Mouse (Mus musculus): ENCODE data around the gene Gm20696. TPM values are rescaled to one million over a fixed set of nuclear protein-coding genes. Genes with fewer than 3 reads are reported as not detected.
A peak's percentile ranks its signal among the peaks of the same experiment; 100 is the strongest.

The Gm20696 gene
- polyA plus RNA-seq, 1 experiment from 2014 or later = 7.5 TPM

GRCm38 (mm10) chr6:99652341-99652740, 14.3 kb downstream of the Gm20696 start:
- H3K4me3 ChIP-seq (ENCODE audit: low read length) = no peak overlapping the region
- H3K4me1 ChIP-seq (ENCODE audit: control insufficient read depth, insufficient read depth, low read length) = no peaks in the 10 kb centered on the region
- H3K4me2 ChIP-seq (replicated peaks; ENCODE audit: low read depth, low read length) = no peak overlapping the region
- whole genome bisulfite sequencing = 78% methylated on average over 2 of the region's 2 CpGs
- H3K9ac ChIP-seq (ENCODE audit: low read depth, low read length) = no peak overlapping the region; the same call in 1 of the 2 replicates
- no peaks in the 10 kb centered on the region for H3K36me3 ChIP-seq (ENCODE audit: control insufficient read depth, insufficient read depth, low read length)
- H3K27me3 ChIP-seq (ENCODE audit: control insufficient read depth, insufficient read depth, low read length) = no peaks in the 10 kb centered on the region
- H3K9me3 ChIP-seq (ENCODE audit: control insufficient read depth, low read length) = no peaks in the 10 kb centered on the region
- H3K27ac ChIP-seq (ENCODE audit: low read depth, low read length) = no peak overlapping the region
- no peak for ATAC-seq (ENCODE audit: low FRiP score, low TSS enrichment)

DNA sequence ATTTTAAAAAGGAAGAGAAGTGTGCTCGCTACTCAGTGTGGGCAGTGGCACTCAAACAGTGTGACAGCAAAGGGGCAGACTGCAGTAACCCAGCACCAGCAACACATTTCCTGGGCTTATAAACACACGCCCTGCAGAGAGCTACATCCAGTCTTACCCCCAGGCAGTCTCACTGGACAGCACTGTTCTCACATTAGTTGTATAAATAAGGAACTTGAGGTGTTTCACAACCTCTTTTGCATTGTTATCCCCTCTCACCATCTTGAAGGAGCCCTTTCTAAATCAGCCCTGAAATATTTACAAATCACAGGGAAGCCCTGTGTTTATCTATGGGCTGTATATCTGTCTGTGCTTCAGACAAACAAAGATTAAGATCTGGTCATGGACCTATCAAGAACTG, 17.3 kb downstream of the Gm20696 start:
- ATAC-seq (ENCODE audit: low FRiP score, low TSS enrichment) = no peak
- peaks cover 6% of the 10 kb centered on the region; the same call in 1 of the 2 replicates for H3K4me1 ChIP-seq (ENCODE audit: control insufficient read depth, insufficient read depth, low read length)
- no peak overlapping the region for H3K4me3 ChIP-seq (ENCODE audit: low read length)
- no peaks in the 10 kb centered on the region for H3K36me3 ChIP-seq (ENCODE audit: control insufficient read depth, insufficient read depth, low read length)
- WGBS = 56% methylated on average over 2 of the region's 2 CpGs
- H3K27ac ChIP-seq (ENCODE audit: low read depth, low read length) = no peak overlapping the region
- H3K4me2 ChIP-seq (replicated peaks; ENCODE audit: low read depth, low read length) = no peak overlapping the region
- no peak overlapping the region; the same call in 1 of the 2 replicates for H3K9ac ChIP-seq (ENCODE audit: low read depth, low read length)
- no peaks in the 10 kb centered on the region for H3K27me3 ChIP-seq (ENCODE audit: control insufficient read depth, insufficient read depth, low read length)
- no peaks in the 10 kb centered on the region; the same call in 1 of the 2 replicates for H3K9me3 ChIP-seq (ENCODE audit: control insufficient read depth, low read length)

DNA sequence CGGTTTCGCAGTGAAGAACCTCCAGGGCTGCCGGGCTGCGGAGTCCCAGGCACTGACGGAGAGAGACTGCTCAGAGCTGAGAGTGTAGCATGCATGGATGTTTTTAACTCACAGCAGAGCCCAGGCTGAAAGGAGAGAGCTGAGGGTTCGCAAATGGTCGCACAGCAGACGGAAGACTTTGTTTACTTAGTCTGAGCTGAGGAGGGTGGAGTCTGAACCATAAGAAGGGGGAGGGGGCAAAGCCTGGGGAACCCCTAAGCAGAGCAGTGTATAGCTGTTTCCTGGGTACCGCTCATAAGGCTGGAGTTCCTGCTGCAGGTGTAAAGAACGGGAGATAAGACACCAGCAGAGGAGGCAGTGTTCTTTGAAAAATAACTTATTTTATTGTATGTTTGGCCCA, 20.3 kb downstream of the Gm20696 start:
- H3K4me2 ChIP-seq (replicated peaks; ENCODE audit: low read depth, low read length) = 0 out of 2 replicates have a peak overlapping the region, but pooled peaks have one; percentile 12
- peaks cover 13% of the 10 kb centered on the region; the same call in 1 of the 2 replicates for H3K4me1 ChIP-seq (ENCODE audit: control insufficient read depth, insufficient read depth, low read length)
- H3K4me3 ChIP-seq (ENCODE audit: low read length) = no peak overlapping the region
- WGBS = 40% methylated on average over 10 of the region's 10 CpGs
- H3K9me3 ChIP-seq (ENCODE audit: control insufficient read depth, low read length) = no peaks in the 10 kb centered on the region; the same call in 1 of the 2 replicates
- no peak overlapping the region for H3K9ac ChIP-seq (ENCODE audit: low read depth, low read length)
- H3K27me3 ChIP-seq (ENCODE audit: control insufficient read depth, insufficient read depth, low read length) = no peaks in the 10 kb centered on the region
- H3K27ac ChIP-seq (ENCODE audit: low read depth, low read length) = no peak overlapping the region
- H3K36me3 ChIP-seq (ENCODE audit: control insufficient read depth, insufficient read depth, low read length) = no peaks in the 10 kb centered on the region
- peak; percentile 65; the same call in 1 of the 2 replicates for ATAC-seq (ENCODE audit: low FRiP score, low TSS enrichment)

DNA sequence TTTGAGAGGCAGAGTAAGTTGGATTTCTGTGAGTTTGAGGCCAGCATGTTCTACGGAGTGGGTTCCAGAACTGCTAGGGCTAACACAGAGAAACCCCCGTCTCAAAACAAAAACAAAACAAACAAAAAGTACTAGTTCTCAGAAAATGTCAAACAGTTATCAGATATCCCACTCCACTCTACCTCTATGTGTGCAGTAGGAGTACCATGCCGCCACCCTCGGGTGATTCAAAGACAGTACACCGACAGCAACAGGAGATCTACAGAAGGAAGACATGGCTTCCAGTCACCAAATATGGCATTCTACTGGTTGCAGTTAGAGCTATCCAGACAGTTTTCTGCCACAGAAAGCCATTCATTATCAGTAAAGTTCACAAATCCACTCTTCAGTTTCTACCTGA, 21.7 kb downstream of the Gm20696 start:
- H3K27ac ChIP-seq (ENCODE audit: low read depth, low read length) = no peak overlapping the region
- WGBS = 71% methylated on average over 5 of the region's 5 CpGs

GRCm38 (mm10) chr6:99644386-99644785, 22.2 kb downstream of the Gm20696 start:
- Histone ChIP-seq H3K4me3 (ENCODE audit: low read length) (no peak overlapping the region), H3K27ac (ENCODE audit: low read depth, low read length) (no peak overlapping the region), H3K9me3 (ENCODE audit: control insufficient read depth, low read length) (no peaks in the 10 kb centered on the region; the same call in 1 of the 2 replicates), H3K36me3 (ENCODE audit: control insufficient read depth, insufficient read depth, low read length) (no peaks in the 10 kb centered on the region; the same call in 1 of the 2 replicates), H3K4me2 (replicated peaks; ENCODE audit: low read depth, low read length) (no peak overlapping the region), H3K9ac (ENCODE audit: low read depth, low read length) (no peak overlapping the region), H3K4me1 (ENCODE audit: control insufficient read depth, insufficient read depth, low read length) (peaks cover 13% of the 10 kb centered on the region; the same call in 1 of the 2 replicates), H3K27me3 (ENCODE audit: control insufficient read depth, insufficient read depth, low read length) (no peaks in the 10 kb centered on the region)
- WGBS = 73% methylated on average over 5 of the region's 5 CpGs
- no peak for ATAC-seq (ENCODE audit: low FRiP score, low TSS enrichment)

More for the DNA sequence above, 21.7 kb downstream of the Gm20696 start:
- no peak overlapping the region for H3K9ac ChIP-seq (ENCODE audit: low read depth, low read length)
- no peak overlapping the region for H3K4me2 ChIP-seq (replicated peaks; ENCODE audit: low read depth, low read length)
- no peaks in the 10 kb centered on the region; the same call in 1 of the 2 replicates for H3K36me3 ChIP-seq (ENCODE audit: control insufficient read depth, insufficient read depth, low read length)
- no peak for ATAC-seq (ENCODE audit: low FRiP score, low TSS enrichment)
- H3K4me1 ChIP-seq (ENCODE audit: control insufficient read depth, insufficient read depth, low read length) = peaks cover 13% of the 10 kb centered on the region; the same call in 1 of the 2 replicates
- no peak overlapping the region for H3K4me3 ChIP-seq (ENCODE audit: low read length)
- no peaks in the 10 kb centered on the region; the same call in 1 of the 2 replicates for H3K9me3 ChIP-seq (ENCODE audit: control insufficient read depth, low read length)
- H3K27me3 ChIP-seq (ENCODE audit: control insufficient read depth, insufficient read depth, low read length) = no peaks in the 10 kb centered on the region

DNA sequence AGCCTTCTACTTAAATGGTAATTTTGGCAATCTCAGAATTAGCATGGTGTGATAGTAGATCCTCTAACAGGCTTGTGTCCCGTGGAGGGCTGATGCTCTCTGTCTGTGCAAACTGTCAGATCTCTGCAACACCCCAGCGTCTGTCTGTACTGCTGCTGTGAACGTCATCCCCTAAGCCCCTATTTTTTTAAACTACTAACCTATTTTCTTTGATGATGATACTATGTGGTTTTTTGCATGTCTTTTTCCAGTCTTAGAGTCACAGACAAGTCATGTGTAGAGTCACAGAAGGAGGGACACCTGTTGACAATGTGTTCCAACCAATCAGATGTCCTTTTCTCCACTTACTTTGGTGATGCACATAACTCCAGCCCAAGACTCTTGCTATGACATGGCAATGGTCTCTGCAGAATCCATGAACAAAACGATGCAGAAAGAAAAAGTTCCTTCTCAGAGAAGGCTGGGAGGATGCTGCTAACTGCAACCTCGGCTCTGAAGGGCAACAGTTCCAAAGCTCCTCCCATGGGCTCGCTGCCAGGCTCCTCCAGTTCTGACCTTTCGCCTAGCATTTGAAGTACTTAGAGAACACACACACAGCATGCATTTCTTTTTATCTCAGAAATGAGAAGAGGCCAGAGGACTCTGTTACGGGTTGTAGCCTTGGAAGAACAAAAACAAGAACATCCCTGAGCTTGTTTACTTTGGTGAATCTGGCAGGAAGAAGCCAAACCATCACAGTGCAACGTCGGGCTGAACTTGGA, 23.0 kb downstream of the Gm20696 start:
- no peak overlapping the region for H3K27ac ChIP-seq (ENCODE audit: low read depth, low read length)
- no peak overlapping the region for H3K4me2 ChIP-seq (replicated peaks; ENCODE audit: low read depth, low read length)

DNA sequence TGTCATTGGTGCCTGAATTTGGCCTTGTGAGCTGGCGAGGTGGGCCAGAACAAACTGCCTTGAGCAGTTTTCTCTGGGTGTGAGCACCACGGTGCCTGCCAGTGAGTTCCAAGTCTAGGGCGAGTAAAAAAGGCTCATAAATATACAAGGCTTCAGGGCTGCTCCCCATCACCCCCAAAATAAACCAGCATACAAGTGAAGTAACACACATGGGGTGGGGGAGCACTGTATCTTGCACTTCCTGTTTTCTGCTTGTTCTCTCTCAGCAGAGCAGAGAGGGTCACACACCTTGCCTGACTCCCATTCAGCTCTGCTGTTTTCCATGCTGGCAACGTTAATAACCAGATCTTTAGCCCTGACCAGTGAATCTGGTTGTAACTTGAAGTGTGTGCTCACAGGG, 29.1 kb downstream of the Gm20696 start:
- peaks cover 4% of the 10 kb centered on the region; the same call in 1 of the 2 replicates for H3K36me3 ChIP-seq (ENCODE audit: control insufficient read depth, insufficient read depth, low read length)
- no peak overlapping the region for H3K4me2 ChIP-seq (replicated peaks; ENCODE audit: low read depth, low read length)
- no peak overlapping the region for H3K9ac ChIP-seq (ENCODE audit: low read depth, low read length)
- no peak overlapping the region for H3K4me3 ChIP-seq (ENCODE audit: low read length)
- no peaks in the 10 kb centered on the region for H3K9me3 ChIP-seq (ENCODE audit: control insufficient read depth, low read length)
- no peaks in the 10 kb centered on the region for H3K4me1 ChIP-seq (ENCODE audit: control insufficient read depth, insufficient read depth, low read length)
- H3K27ac ChIP-seq (ENCODE audit: low read depth, low read length) = no peak overlapping the region
- WGBS = 66% methylated on average over 4 of the region's 4 CpGs
- no peak for ATAC-seq (ENCODE audit: low FRiP score, low TSS enrichment)
- no peaks in the 10 kb centered on the region for H3K27me3 ChIP-seq (ENCODE audit: control insufficient read depth, insufficient read depth, low read length)

More for the DNA sequence above, 23.0 kb downstream of the Gm20696 start:
- H3K27me3 ChIP-seq (ENCODE audit: control insufficient read depth, insufficient read depth, low read length) = no peaks in the 10 kb centered on the region
- ATAC-seq (ENCODE audit: low FRiP score, low TSS enrichment) = no peak
- no peaks in the 10 kb centered on the region; the same call in 1 of the 2 replicates for H3K9me3 ChIP-seq (ENCODE audit: control insufficient read depth, low read length)
- 48% methylated on average over 10 of the region's 10 CpGs for WGBS
- H3K36me3 ChIP-seq (ENCODE audit: control insufficient read depth, insufficient read depth, low read length) = no peaks in the 10 kb centered on the region; the same call in 1 of the 2 replicates
- peaks cover 13% of the 10 kb centered on the region; the same call in 1 of the 2 replicates for H3K4me1 ChIP-seq (ENCODE audit: control insufficient read depth, insufficient read depth, low read length)
- H3K4me3 ChIP-seq (ENCODE audit: low read length) = no peak overlapping the region
- H3K9ac ChIP-seq (ENCODE audit: low read depth, low read length) = no peak overlapping the region

DNA sequence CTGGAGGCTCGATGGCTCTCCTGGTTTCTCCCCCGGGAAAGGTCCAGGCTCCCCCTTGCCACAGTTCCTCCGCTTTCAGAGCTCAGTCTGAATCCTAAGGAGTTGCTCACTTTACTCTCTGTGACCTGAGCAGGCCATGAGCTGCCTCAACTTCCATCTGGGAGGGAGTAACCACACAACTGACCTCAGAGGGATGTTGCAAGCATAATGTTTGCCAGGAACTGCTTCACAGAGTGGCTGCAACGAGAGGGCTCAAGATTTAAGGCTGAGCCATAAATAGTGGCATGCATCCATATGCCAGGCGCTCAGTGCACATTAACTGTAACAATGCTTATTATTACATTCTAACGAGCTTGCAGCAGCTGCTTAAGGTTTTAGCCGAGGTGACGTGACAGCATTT, 29.8 kb downstream of the Gm20696 start:
- Histone ChIP-seq H3K9ac (ENCODE audit: low read depth, low read length) (no peak overlapping the region), H3K9me3 (ENCODE audit: control insufficient read depth, low read length) (no peaks in the 10 kb centered on the region), H3K4me1 (ENCODE audit: control insufficient read depth, insufficient read depth, low read length) (no peaks in the 10 kb centered on the region), H3K36me3 (ENCODE audit: control insufficient read depth, insufficient read depth, low read length) (peaks cover 4% of the 10 kb centered on the region; the same call in 1 of the 2 replicates), H3K4me3 (ENCODE audit: low read length) (no peak overlapping the region), H3K27ac (ENCODE audit: low read depth, low read length) (no peak overlapping the region), H3K27me3 (ENCODE audit: control insufficient read depth, insufficient read depth, low read length) (no peaks in the 10 kb centered on the region), H3K4me2 (replicated peaks; ENCODE audit: low read depth, low read length) (no peak overlapping the region)
- 55% methylated on average over 8 of the region's 8 CpGs for WGBS
- no peak for ATAC-seq (ENCODE audit: low FRiP score, low TSS enrichment)

DNA sequence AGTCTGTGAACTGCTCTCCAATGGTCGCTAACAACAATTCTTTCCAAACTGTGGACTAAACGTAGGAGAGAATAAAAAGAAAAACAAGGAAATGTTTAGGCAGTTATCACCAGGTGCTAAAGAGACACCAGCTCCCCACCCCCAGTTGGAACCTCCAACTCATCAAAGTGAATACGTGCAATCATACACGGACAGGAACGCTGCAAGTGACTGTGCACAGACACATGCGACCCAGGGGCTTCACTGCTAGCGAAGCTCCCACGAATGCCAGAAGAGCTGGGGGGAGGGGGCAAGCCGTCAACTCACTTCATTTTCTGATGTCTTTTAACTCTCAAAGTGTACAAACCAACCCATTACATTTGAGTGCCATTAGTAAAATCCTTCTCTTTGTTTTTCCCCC, 30.5 kb downstream of the Gm20696 start:
- Histone ChIP-seq H3K27ac (ENCODE audit: low read depth, low read length) (no peak overlapping the region), H3K36me3 (ENCODE audit: control insufficient read depth, insufficient read depth, low read length) (peaks cover 4% of the 10 kb centered on the region; the same call in 1 of the 2 replicates), H3K4me2 (replicated peaks; ENCODE audit: low read depth, low read length) (no peak overlapping the region), H3K27me3 (ENCODE audit: control insufficient read depth, insufficient read depth, low read length) (no peaks in the 10 kb centered on the region), H3K4me3 (ENCODE audit: low read length) (no peak overlapping the region), H3K9me3 (ENCODE audit: control insufficient read depth, low read length) (no peaks in the 10 kb centered on the region), H3K9ac (ENCODE audit: low read depth, low read length) (no peak overlapping the region), H3K4me1 (ENCODE audit: control insufficient read depth, insufficient read depth, low read length) (no peaks in the 10 kb centered on the region)
- 71% methylated on average over 9 of the region's 9 CpGs for WGBS
- no peak for ATAC-seq (ENCODE audit: low FRiP score, low TSS enrichment)
